Mouse (Mus musculus) brain, embryonic 14.5 days (tissue): ENCODE data around the gene Gpx3.

ENCODE experiments used
- CTCF ChIP-seq: fragments of 200-500 bp; IDR thresholded peaks from 2 replicates; pipeline ENCODE4 v1.5.1; 2012; ENCODE audit warnings: inconsistent platforms, mild to moderate bottlenecking, moderate library complexity, borderline replicate concordance; ENCODE audit not compliant: insufficient read depth, insufficient read length; ENCODE audit errors: extremely low read depth
- POLR2A ChIP-seq: fragments of 200-500 bp; IDR thresholded peaks from 2 replicates; pipeline ENCODE4 v1.6.1; 2012; ENCODE audit warnings: mild to moderate bottlenecking, inconsistent platforms, borderline replicate concordance; ENCODE audit not compliant: poor library complexity, insufficient read depth, insufficient read length, severe bottlenecking; ENCODE audit errors: extremely low read depth

DNA sequence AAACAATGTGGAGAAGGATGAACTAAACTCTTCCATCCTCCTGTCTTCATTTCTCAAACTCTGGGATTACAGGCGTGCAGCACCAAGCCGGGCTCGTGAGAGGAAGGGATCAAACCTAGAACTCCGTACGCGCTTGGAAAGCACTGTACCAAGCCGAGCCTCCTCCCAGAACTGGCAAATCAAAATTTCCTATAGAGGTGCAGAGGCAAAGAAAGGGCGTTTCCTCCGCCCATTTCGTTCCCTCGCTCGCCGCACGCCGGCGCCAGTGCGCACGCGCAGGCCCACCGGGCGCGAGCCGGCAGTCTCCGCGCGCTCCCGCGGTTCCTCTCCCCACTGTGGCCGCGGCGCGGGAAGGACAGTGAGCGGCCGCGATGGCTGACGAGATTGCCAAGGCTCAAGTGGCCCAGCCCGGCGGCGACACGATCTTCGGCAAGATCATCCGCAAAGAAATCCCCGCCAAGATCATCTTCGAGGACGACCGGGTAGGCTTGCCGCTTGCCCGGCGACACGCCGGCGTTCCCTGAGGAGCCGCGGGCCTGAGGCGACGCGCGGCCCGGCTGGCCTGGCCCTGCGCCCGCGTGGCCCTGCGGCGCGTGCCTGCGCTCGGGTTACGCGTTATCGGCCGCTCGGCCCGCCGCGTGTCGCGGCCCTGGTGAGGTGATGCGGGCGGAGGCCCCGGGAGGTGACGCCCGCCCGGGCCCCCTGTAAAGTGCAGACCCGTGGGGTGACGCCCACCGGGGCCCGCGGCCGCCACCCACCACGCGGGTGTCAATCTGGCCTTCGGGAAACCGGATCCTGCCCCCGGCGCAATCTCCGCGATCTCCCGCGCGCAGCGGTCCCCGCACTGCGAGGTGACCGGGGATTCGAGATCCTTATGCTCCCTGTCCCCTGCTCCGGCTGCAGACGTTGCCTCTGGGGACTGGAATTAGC is 35.9 kb upstream of the Gpx3 start, which contains the start of gene Hint1:
- TF ChIP-seq CTCF (no peak), POLR2A (peak; percentile 98)
